In the genomic region with DNA sequence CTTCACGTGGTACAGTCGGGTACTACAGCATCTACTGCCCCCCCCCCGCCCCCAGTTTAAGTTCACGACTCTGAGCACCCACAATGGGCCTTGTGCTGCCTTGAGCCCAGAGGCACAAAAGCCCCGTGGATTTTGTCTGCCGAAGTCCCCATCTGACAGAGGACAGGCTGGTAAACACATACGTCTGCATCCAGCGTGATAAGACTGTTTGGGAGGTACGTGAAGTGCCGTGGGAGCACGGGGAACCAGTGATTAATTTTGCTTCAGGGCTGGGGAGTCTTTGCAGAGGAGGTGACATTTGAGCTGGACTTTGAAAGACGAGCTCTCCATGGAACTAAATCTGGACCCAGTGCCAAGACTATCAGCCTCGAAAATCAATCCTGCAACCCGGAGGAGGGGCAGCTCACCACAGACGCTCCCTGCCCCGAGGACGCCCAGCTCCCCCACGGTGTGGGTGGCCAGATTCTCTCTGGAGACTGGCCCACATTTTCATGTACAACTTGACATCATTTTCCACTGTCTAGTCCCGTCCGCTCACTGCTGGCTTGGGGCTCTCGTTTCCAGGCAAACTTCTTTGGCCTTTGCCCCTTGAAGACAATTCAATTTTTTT, we compare ENCODE assay signal across 12 mouse cellular contexts.
DNase-seq lines count a peak whose midpoint lies in the region; ATAC-seq and TF ChIP-seq lines count a peak whose summit lies in the region.
"Had no signal": no experiment of that assay in that cellular context is flagged by ENCODE, and none has a peak within 500 bp of the region (broad histone marks: within the 10 kb centered on the region; RNA-seq: fewer than 3 reads in every experiment).

No protein-coding gene starts in this region.

- H3K9me3 ChIP-seq in kidney, embryonic 14.5 days (ENCODE audit: control insufficient read depth, low read length): no peaks in the 10 kb centered on the region
- H3K9me3 ChIP-seq in embryonic facial prominence, embryonic 13.5 days: no peaks in the 10 kb centered on the region
- H3K9me3 ChIP-seq in liver, embryonic 15.5 days (replicated peaks): no peaks in the 10 kb centered on the region
- no peaks in the 10 kb centered on the region for H3K9me3 ChIP-seq in forebrain, postnatal 0 days (ENCODE audit: low read length)
- H3K9me3 ChIP-seq: hindbrain, embryonic 12.5 days had no signal

- no peak overlapping the region for H3K4me3 ChIP-seq in kidney, embryonic 14.5 days (ENCODE audit: low read length)
- no peak overlapping the region for H3K4me3 ChIP-seq in embryonic facial prominence, embryonic 13.5 days
- H3K4me3 ChIP-seq in liver, embryonic 15.5 days (replicated peaks): peak overlapping the region; percentile 38
- no peak overlapping the region for H3K4me3 ChIP-seq in forebrain, postnatal 0 days (ENCODE audit: low read depth, low read length)
- H3K4me3 ChIP-seq: hindbrain, embryonic 12.5 days had no signal

- 15% methylated on average over 21 of the region's 21 CpGs for WGBS in kidney, embryonic 14.5 days
- WGBS in embryonic facial prominence, embryonic 13.5 days: 16% methylated on average over 21 of the region's 21 CpGs
- WGBS in liver, embryonic 15.5 days (ENCODE audit: insufficient replicate concordance): 38% methylated on average over 21 of the region's 21 CpGs
- 59% methylated on average over 21 of the region's 21 CpGs for WGBS in forebrain, postnatal 0 days

- H3K4me2 ChIP-seq in kidney, embryonic 14.5 days (replicated peaks; ENCODE audit: low read depth, low read length): 0 out of 2 replicates have a peak overlapping the region, but pooled peaks have one; percentile 10
- 0 out of 2 replicates have a peak overlapping the region, but pooled peaks have one; percentile 9 for H3K4me2 ChIP-seq in embryonic facial prominence, embryonic 13.5 days
- peak overlapping the region; percentile 66 for H3K4me2 ChIP-seq in liver, embryonic 15.5 days
- no peak overlapping the region for H3K4me2 ChIP-seq in forebrain, postnatal 0 days (ENCODE audit: low read depth)
- H3K4me2 ChIP-seq: hindbrain, embryonic 12.5 days had no signal

- no peak for DNase-seq in kidney, adult 18-20 months
- DNase-seq in adrenal gland, adult 8-10 months: peak; percentile 11
- DNase-seq in forebrain, postnatal 0 days: no peak
- DNase-seq in thymus, postnatal 25 days: no peak
- DNase-seq: cerebellum, adult 9-10 months; heart, adult 18-20 months; layer of hippocampus, adult 9-11 months had no signal

- H3K27me3 ChIP-seq in kidney, embryonic 14.5 days (ENCODE audit: control insufficient read depth, insufficient read depth, low read length): no peaks in the 10 kb centered on the region
- no peaks in the 10 kb centered on the region for H3K27me3 ChIP-seq in embryonic facial prominence, embryonic 13.5 days
- H3K27me3 ChIP-seq in liver, embryonic 15.5 days: peaks cover 3% of the 10 kb centered on the region; the same call in 1 of the 2 replicates
- no peaks in the 10 kb centered on the region for H3K27me3 ChIP-seq in forebrain, postnatal 0 days (ENCODE audit: insufficient read depth, low read length)

- peaks cover 12% of the 10 kb centered on the region for H3K4me1 ChIP-seq in kidney, embryonic 14.5 days (ENCODE audit: control insufficient read depth, insufficient read depth, low read length)
- peaks cover 25% of the 10 kb centered on the region for H3K4me1 ChIP-seq in embryonic facial prominence, embryonic 13.5 days
- H3K4me1 ChIP-seq in liver, embryonic 15.5 days (replicated peaks): peaks cover 53% of the 10 kb centered on the region
- H3K4me1 ChIP-seq in forebrain, postnatal 0 days (ENCODE audit: insufficient read depth): 0 out of 2 replicates have a peak, but pooled peaks cover 6% of the 10 kb centered on the region

- peak; percentile 59 for ATAC-seq in kidney, embryonic 14.5 days (ENCODE audit: low FRiP score, low TSS enrichment)
- ATAC-seq in embryonic facial prominence, embryonic 13.5 days (ENCODE audit: insufficient number of reproducible peaks, insufficient read depth, low FRiP score, low TSS enrichment, low read depth): no peak
- ATAC-seq in liver, embryonic 15.5 days (ENCODE audit: insufficient read depth): peak; percentile 87
- ATAC-seq in forebrain, postnatal 0 days: no peak

- no peak overlapping the region for H3K9ac ChIP-seq in kidney, embryonic 14.5 days (ENCODE audit: low read depth, low read length)
- H3K9ac ChIP-seq in embryonic facial prominence, embryonic 13.5 days: no peak overlapping the region
- H3K9ac ChIP-seq in liver, embryonic 15.5 days: peak overlapping the region; percentile 54; the same call in 1 of the 2 replicates
- H3K9ac ChIP-seq in forebrain, postnatal 0 days: no peak overlapping the region
- H3K9ac ChIP-seq: hindbrain, embryonic 12.5 days had no signal

- no peak overlapping the region for H3K27ac ChIP-seq in kidney, embryonic 14.5 days (ENCODE audit: low read depth, low read length)
- no peak overlapping the region for H3K27ac ChIP-seq in embryonic facial prominence, embryonic 13.5 days
- H3K27ac ChIP-seq in liver, embryonic 15.5 days (replicated peaks): peak overlapping the region; percentile 98
- H3K27ac ChIP-seq in forebrain, postnatal 0 days (ENCODE audit: low read depth, low read length): no peak overlapping the region
- H3K27ac ChIP-seq: macrophage had no signal

- no peaks in the 10 kb centered on the region for H3K36me3 ChIP-seq in kidney, embryonic 14.5 days (ENCODE audit: control insufficient read depth, insufficient read depth, low read length)
- H3K36me3 ChIP-seq in embryonic facial prominence, embryonic 13.5 days: no peaks in the 10 kb centered on the region
- no peaks in the 10 kb centered on the region for H3K36me3 ChIP-seq in liver, embryonic 15.5 days (replicated peaks)
- H3K36me3 ChIP-seq in forebrain, postnatal 0 days (ENCODE audit: insufficient read depth): no peaks in the 10 kb centered on the region
- H3K36me3 ChIP-seq: hindbrain, embryonic 12.5 days had no signal

- no peak for TF ChIP-seq CTCF in forebrain, postnatal 0 days (IDR thresholded peaks at IDR 0.05; ENCODE audit: low read depth)

Comparison
In these comparisons a context has a peak if more than half of its experiments do, and no peak if none do; other contexts are left out.
1. ATAC-seq: peak in kidney, embryonic 14.5 days (single experiment) and liver, embryonic 15.5 days (single experiment); none in embryonic facial prominence, embryonic 13.5 days (single experiment) and forebrain, postnatal 0 days (single experiment).